Mouse (Mus musculus): ENCODE data around the gene Ugt8a. TPM values are rescaled to one million over a fixed set of nuclear protein-coding genes. Genes with fewer than 3 reads are reported as not detected.
A peak's percentile ranks its signal among the peaks of the same experiment; 100 is the strongest.

Gene Ugt8a
- polyA plus RNA-seq, 1 experiment from 2014 or later = 6.9 TPM

- peak overlapping the region; percentile 51; the same call in 1 of the 2 replicates for H3K9ac ChIP-seq (replicated peaks; ENCODE audit: low read depth, low read length)
- peak overlapping the region; percentile 72 for H3K4me3 ChIP-seq (ENCODE audit: low read depth, low read length)
- 0 out of 2 replicates have a peak, but pooled peaks cover 6% of the 10 kb centered on the region for H3K4me1 ChIP-seq (ENCODE audit: control insufficient read depth, insufficient read depth, low read length)
- H3K27ac ChIP-seq (ENCODE audit: low read depth, low read length) = no peak overlapping the region
- peak; percentile 87 for ATAC-seq (ENCODE audit: low read depth)
- under 1% methylated on average over 33 of the region's 37 CpGs for WGBS
- no peaks in the 10 kb centered on the region for H3K36me3 ChIP-seq (ENCODE audit: control insufficient read depth, insufficient read depth, low read length)
- peak overlapping the region; percentile 72 for H3K4me2 ChIP-seq (ENCODE audit: low read depth, low read length)
- no peaks in the 10 kb centered on the region for H3K27me3 ChIP-seq (ENCODE audit: control insufficient read depth, insufficient read depth, low read length)
- no peaks in the 10 kb centered on the region for H3K9me3 ChIP-seq (ENCODE audit: control insufficient read depth, low read length)
Observed at GRCm38 (mm10) chr3:125938756-125939109, 314 bp upstream of the Ugt8a start.

- Histone ChIP-seq H3K27ac (ENCODE audit: low read depth, low read length) (no peak overlapping the region), H3K9me3 (ENCODE audit: control insufficient read depth, low read length) (no peaks in the 10 kb centered on the region), H3K36me3 (ENCODE audit: control insufficient read depth, insufficient read depth, low read length) (no peaks in the 10 kb centered on the region), H3K4me1 (ENCODE audit: control insufficient read depth, insufficient read depth, low read length) (0 out of 2 replicates have a peak, but pooled peaks cover 6% of the 10 kb centered on the region), H3K4me2 (ENCODE audit: low read depth, low read length) (peak overlapping the region; percentile 72), H3K27me3 (ENCODE audit: control insufficient read depth, insufficient read depth, low read length) (no peaks in the 10 kb centered on the region), H3K4me3 (ENCODE audit: low read depth, low read length) (peak overlapping the region; percentile 72), H3K9ac (replicated peaks; ENCODE audit: low read depth, low read length) (peak overlapping the region; percentile 51)
- WGBS = under 1% methylated on average over 42 of the region's 43 CpGs
- ATAC-seq (ENCODE audit: low read depth) = peak; percentile 63; the same call in 1 of the 2 replicates
Observed at GRCm38 (mm10) chr3:125937536-125938091, 805 bp downstream of the Ugt8a start.

- Histone ChIP-seq H3K4me2 (ENCODE audit: low read depth, low read length) (no peak overlapping the region), H3K36me3 (ENCODE audit: control insufficient read depth, insufficient read depth, low read length) (no peaks in the 10 kb centered on the region)
- no peak for ATAC-seq (ENCODE audit: low read depth)
Observed at GRCm38 (mm10) chr3:125935796-125936195, 2.6 kb downstream of the Ugt8a start.

GRCm38 (mm10) chr3:125932594-125933237 is 5.7 kb downstream of the Ugt8a start:
- no peaks in the 10 kb centered on the region for H3K9me3 ChIP-seq (ENCODE audit: control insufficient read depth, low read length)
- 93% methylated on average over 3 of the region's 3 CpGs for WGBS
- ATAC-seq (ENCODE audit: low read depth) = no peak

More at GRCm38 (mm10) chr3:125935796-125936195, 2.6 kb downstream of the Ugt8a start:
- no peak overlapping the region for H3K4me3 ChIP-seq (ENCODE audit: low read depth, low read length)
- H3K27me3 ChIP-seq (ENCODE audit: control insufficient read depth, insufficient read depth, low read length) = no peaks in the 10 kb centered on the region
- H3K9ac ChIP-seq (replicated peaks; ENCODE audit: low read depth, low read length) = no peak overlapping the region
- no peak overlapping the region for H3K27ac ChIP-seq (ENCODE audit: low read depth, low read length)
- H3K9me3 ChIP-seq (ENCODE audit: control insufficient read depth, low read length) = no peaks in the 10 kb centered on the region
- H3K4me1 ChIP-seq (ENCODE audit: control insufficient read depth, insufficient read depth, low read length) = 0 out of 2 replicates have a peak, but pooled peaks cover 6% of the 10 kb centered on the region

DNA sequence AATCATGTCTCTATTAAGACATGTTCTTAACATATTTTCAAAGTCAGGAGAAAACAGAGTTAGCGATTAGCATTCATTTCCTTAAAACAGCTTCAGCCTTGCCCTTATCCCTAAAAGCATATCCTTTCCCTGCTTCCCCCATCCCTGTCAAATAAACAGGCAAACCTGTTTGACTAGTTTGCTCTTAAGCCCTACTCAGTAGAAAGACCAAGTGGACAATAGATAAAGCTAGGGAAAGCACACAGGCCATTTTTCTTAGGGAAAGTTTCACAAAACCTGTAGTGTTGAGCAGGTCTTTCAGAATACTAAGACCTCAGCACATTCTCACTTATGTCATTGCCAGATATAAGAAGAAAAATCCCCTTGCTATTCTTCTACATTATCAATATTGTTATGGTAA is 7.4 kb downstream of the Ugt8a start:
- H3K4me2 ChIP-seq (ENCODE audit: low read depth, low read length) = no peak overlapping the region
- H3K9ac ChIP-seq (replicated peaks; ENCODE audit: low read depth, low read length) = no peak overlapping the region
- H3K27ac ChIP-seq (ENCODE audit: low read depth, low read length) = no peak overlapping the region
- H3K4me3 ChIP-seq (ENCODE audit: low read depth, low read length) = no peak overlapping the region
- no peaks in the 10 kb centered on the region for H3K4me1 ChIP-seq (ENCODE audit: control insufficient read depth, insufficient read depth, low read length)
- H3K36me3 ChIP-seq (ENCODE audit: control insufficient read depth, insufficient read depth, low read length) = no peaks in the 10 kb centered on the region
- no peaks in the 10 kb centered on the region for H3K9me3 ChIP-seq (ENCODE audit: control insufficient read depth, low read length)
- no peak for ATAC-seq (ENCODE audit: low read depth)
- WGBS = 53% methylated on average over 1 of the region's 1 CpGs
- no peaks in the 10 kb centered on the region for H3K27me3 ChIP-seq (ENCODE audit: control insufficient read depth, insufficient read depth, low read length)

More at GRCm38 (mm10) chr3:125932594-125933237, 5.7 kb downstream of the Ugt8a start:
- no peak overlapping the region for H3K4me3 ChIP-seq (ENCODE audit: low read depth, low read length)
- no peak overlapping the region for H3K27ac ChIP-seq (ENCODE audit: low read depth, low read length)
- no peak overlapping the region for H3K9ac ChIP-seq (replicated peaks; ENCODE audit: low read depth, low read length)
- H3K36me3 ChIP-seq (ENCODE audit: control insufficient read depth, insufficient read depth, low read length) = no peaks in the 10 kb centered on the region
- H3K4me2 ChIP-seq (ENCODE audit: low read depth, low read length) = no peak overlapping the region
- H3K27me3 ChIP-seq (ENCODE audit: control insufficient read depth, insufficient read depth, low read length) = no peaks in the 10 kb centered on the region
- 0 out of 2 replicates have a peak, but pooled peaks cover 5% of the 10 kb centered on the region for H3K4me1 ChIP-seq (ENCODE audit: control insufficient read depth, insufficient read depth, low read length)

GRCm38 (mm10) chr3:125920876-125921275 is 17.5 kb downstream of the Ugt8a start:
- no peak for ATAC-seq (ENCODE audit: low read depth)
- 89% methylated on average over 2 of the region's 2 CpGs for whole genome bisulfite sequencing
- H3K9me3 ChIP-seq (ENCODE audit: control insufficient read depth, low read length) = no peaks in the 10 kb centered on the region
- no peak overlapping the region for H3K4me2 ChIP-seq (ENCODE audit: low read depth, low read length)
- H3K9ac ChIP-seq (replicated peaks; ENCODE audit: low read depth, low read length) = no peak overlapping the region
- no peaks in the 10 kb centered on the region for H3K4me1 ChIP-seq (ENCODE audit: control insufficient read depth, insufficient read depth, low read length)
- no peak overlapping the region for H3K4me3 ChIP-seq (ENCODE audit: low read depth, low read length)
- no peaks in the 10 kb centered on the region for H3K27me3 ChIP-seq (ENCODE audit: control insufficient read depth, insufficient read depth, low read length)
- H3K36me3 ChIP-seq (ENCODE audit: control insufficient read depth, insufficient read depth, low read length) = no peaks in the 10 kb centered on the region
- no peak overlapping the region for H3K27ac ChIP-seq (ENCODE audit: low read depth, low read length)

- no peak overlapping the region for H3K4me3 ChIP-seq (ENCODE audit: low read depth, low read length)
- H3K27ac ChIP-seq (ENCODE audit: low read depth, low read length) = no peak overlapping the region
- no peaks in the 10 kb centered on the region for H3K9me3 ChIP-seq (ENCODE audit: control insufficient read depth, low read length)
- WGBS = 55% methylated on average over 1 of the region's 1 CpGs
- no peaks in the 10 kb centered on the region for H3K4me1 ChIP-seq (ENCODE audit: control insufficient read depth, insufficient read depth, low read length)
- H3K9ac ChIP-seq (replicated peaks; ENCODE audit: low read depth, low read length) = no peak overlapping the region
- H3K4me2 ChIP-seq (ENCODE audit: low read depth, low read length) = no peak overlapping the region
- H3K36me3 ChIP-seq (ENCODE audit: control insufficient read depth, insufficient read depth, low read length) = no peaks in the 10 kb centered on the region
- no peak for ATAC-seq (ENCODE audit: low read depth)
- no peaks in the 10 kb centered on the region for H3K27me3 ChIP-seq (ENCODE audit: control insufficient read depth, insufficient read depth, low read length)
Observed at GRCm38 (mm10) chr3:125898976-125899375, 39.4 kb downstream of the Ugt8a start.

- no peak overlapping the region for H3K4me3 ChIP-seq (ENCODE audit: low read depth, low read length)
- no peak overlapping the region for H3K4me2 ChIP-seq (ENCODE audit: low read depth, low read length)
- H3K9ac ChIP-seq (replicated peaks; ENCODE audit: low read depth, low read length) = no peak overlapping the region
- 45% methylated on average over 2 of the region's 2 CpGs for WGBS
- no peaks in the 10 kb centered on the region for H3K36me3 ChIP-seq (ENCODE audit: control insufficient read depth, insufficient read depth, low read length)
- no peaks in the 10 kb centered on the region for H3K4me1 ChIP-seq (ENCODE audit: control insufficient read depth, insufficient read depth, low read length)
- H3K9me3 ChIP-seq (ENCODE audit: control insufficient read depth, low read length) = no peaks in the 10 kb centered on the region
- H3K27me3 ChIP-seq (ENCODE audit: control insufficient read depth, insufficient read depth, low read length) = no peaks in the 10 kb centered on the region
- peak; percentile 38; the same call in 1 of the 2 replicates for ATAC-seq (ENCODE audit: low read depth)
- H3K27ac ChIP-seq (ENCODE audit: low read depth, low read length) = no peak overlapping the region
Observed at GRCm38 (mm10) chr3:125887109-125887508, 51.3 kb downstream of the Ugt8a start.

- Histone ChIP-seq H3K27me3 (ENCODE audit: control insufficient read depth, insufficient read depth, low read length) (no peaks in the 10 kb centered on the region), H3K9me3 (ENCODE audit: control insufficient read depth, low read length) (no peaks in the 10 kb centered on the region), H3K4me3 (ENCODE audit: low read depth, low read length) (no peak overlapping the region), H3K27ac (ENCODE audit: low read depth, low read length) (no peak overlapping the region), H3K36me3 (ENCODE audit: control insufficient read depth, insufficient read depth, low read length) (no peaks in the 10 kb centered on the region), H3K4me1 (ENCODE audit: control insufficient read depth, insufficient read depth, low read length) (no peaks in the 10 kb centered on the region), H3K4me2 (ENCODE audit: low read depth, low read length) (no peak overlapping the region), H3K9ac (replicated peaks; ENCODE audit: low read depth, low read length) (no peak overlapping the region)
- no peak for ATAC-seq (ENCODE audit: low read depth)
- 89% methylated on average over 2 of the region's 2 CpGs for WGBS
Observed at GRCm38 (mm10) chr3:125884879-125885278, 53.5 kb downstream of the Ugt8a start.
